Mouse (Mus musculus) ES-E14 (cell line): Measurements from ENCODE around the gene Npr3.

Source experiments
- CHD2 ChIP-seq: IDR thresholded peaks from 2 replicates; pipeline ENCODE4 v1.6.1; 2014; ENCODE audit warnings: mild to moderate bottlenecking, low read depth, low read length, inconsistent platforms
- MAFK ChIP-seq: IDR thresholded peaks from 2 replicates; pipeline ENCODE4 v1.6.1; 2014; ENCODE audit warnings: mild to moderate bottlenecking, low read depth, low read length, inconsistent platforms; ENCODE audit not compliant: insufficient read depth
- ZNF384 ChIP-seq: IDR thresholded peaks from 2 replicates; pipeline ENCODE4 v1.6.1; 2012; ENCODE audit warnings: low read depth, low read length, inconsistent platforms

- TF ChIP-seq ZNF384 (no peak), MAFK (no peak), CHD2 (no peak)
Observed at GRCm38 (mm10) chr15:11940855-11941254, 33.8 kb upstream of the Npr3 start.
